Mouse (Mus musculus) olfactory bulb, adult 2 months (tissue): ENCODE results near the gene Btbd35f15. TPM values are rescaled to one million over a fixed set of nuclear protein-coding genes. Genes with fewer than 3 reads are reported as not detected.
"Not testable (repeated sequence)": the region's sequence is repeated elsewhere in the genome, so short reads cannot be mapped to it uniquely, and the experiment has no call there.

Source experiments
- H3K27ac ChIP-seq: fragments of 200-500 bp; 2 replicates; pipeline ENCODE4 v1.5.1; 2012; ENCODE audit warnings: low read depth, low read length; ENCODE audit not compliant: insufficient read depth
- H3K4me1 ChIP-seq: fragments of 200-500 bp; 2 replicates; pipeline ENCODE4 v1.6.1; 2012; ENCODE audit warnings: low read length; ENCODE audit not compliant: control insufficient read depth, insufficient read depth
- H3K4me3 ChIP-seq: fragments of 200-500 bp; 2 replicates; pipeline ENCODE4 v1.5.1; 2012; ENCODE audit warnings: mild to moderate bottlenecking, low read depth, low read length, moderate library complexity; ENCODE audit not compliant: insufficient read depth
- WGBS: fragments of 180-500 bp; shearing (Covaris S2); methylation state at CpG from one replicate; pipeline ENCODE4 v1.1.7; 2018; 5-methylcytosine and 5-hydroxymethylcytosine counted together
- polyA plus RNA-seq: library from polyadenylated mRNA; stranded (reverse); fragments of >200 nt; gene quantifications from 2 replicates; pipeline ENCODE4 v1.2.4, GENCODE M21; 2012; ENCODE audit warnings: low replicate concordance; ENCODE audit not compliant: missing spikeins, insufficient read depth, insufficient read length

Gene Btbd35f15
- polyA plus RNA-seq = not detected in 2 replicates

- WGBS = no CpG with 5 or more reads among the region's 3 CpGs
- H3K4me3 ChIP-seq, H3K4me1 ChIP-seq: not testable (repeated sequence)
Observed at GRCm38 (mm10) chrX:33577214-33577613, at the start of gene Btbd35f15. Btbd35f15 (minus strand) TSS chrX:33577314.

More at GRCm38 (mm10) chrX:33577214-33577613, at the start of gene Btbd35f15:
- not testable (repeated sequence) for H3K27ac ChIP-seq

Other genes starting within 250 kb of the Btbd35f15 start
- not detected in 2 replicates for gene Btbd35f13, start 79.9 kb upstream of the Btbd35f15 start, polyA plus RNA-seq
- gene Btbd35f14, start 125.0 kb upstream of the Btbd35f15 start, polyA plus RNA-seq = not detected in 2 replicates